Mouse (Mus musculus): ENCODE measurements at regions not wholly inside any gene's neighbourhood (a gene's known extent, or its start where the extent isn't known, plus 50 kb on each side); places are given as distances from the start of the nearest gene placed in this dataset.
A peak's percentile ranks its signal among the peaks of the same experiment; 100 is the strongest.
"Not testable (repeated sequence)": the region's sequence is repeated elsewhere in the genome, so short reads cannot be mapped to it uniquely, and the experiment has no call there.

GRCm38 (mm10) chr17:13552840-13553239 is 198.5 kb downstream of the Tcp10c start:
- peak; percentile 48 for DNase-seq

GRCm38 (mm10) chr17:13555311-13556059 is 201.1 kb downstream of the Tcp10c start:
- DNase-seq, result not testable (repeated sequence)

GRCm38 (mm10) chr17:13556060-13556660 is 201.8 kb downstream of the Tcp10c start:
- not testable (repeated sequence) for DNase-seq

- no peak for DNase-seq
Measured at GRCm38 (mm10) chr17:13558863-13559262, 201.5 kb upstream of the Afdn start.

- no peak for DNase-seq
Measured at GRCm38 (mm10) chr17:13561342-13561741, 199.0 kb upstream of the Afdn start.

GRCm38 (mm10) chr17:13562974-13563373 is 197.4 kb upstream of the Afdn start:
- DNase-seq, result no peak

- DNase-seq, result no peak
Measured at GRCm38 (mm10) chr17:13564800-13565199, 195.5 kb upstream of the Afdn start.

GRCm38 (mm10) chr17:13566680-13567079 is 193.7 kb upstream of the Afdn start:
- DNase-seq, result no peak

- DNase-seq, result no peak
Measured at GRCm38 (mm10) chr17:13567183-13567582, 193.2 kb upstream of the Afdn start.

GRCm38 (mm10) chr17:13570796-13571195 is 189.5 kb upstream of the Afdn start:
- no peak for DNase-seq

GRCm38 (mm10) chr17:13572204-13572833 is 188.0 kb upstream of the Afdn start:
- no peak for DNase-seq

- no peak for DNase-seq
Measured at GRCm38 (mm10) chr17:13573036-13573435, 187.3 kb upstream of the Afdn start.

- no peak for DNase-seq
Measured at GRCm38 (mm10) chr17:13574122-13574521, 186.2 kb upstream of the Afdn start.

- no peak for DNase-seq
Measured at GRCm38 (mm10) chr17:13574682-13575444, 185.5 kb upstream of the Afdn start.

GRCm38 (mm10) chr17:13577798-13578197 is 182.5 kb upstream of the Afdn start:
- DNase-seq, result no peak

GRCm38 (mm10) chr17:13581214-13581920 is 179.0 kb upstream of the Afdn start:
- no peak for DNase-seq

- peak; percentile 43 for DNase-seq
Measured at GRCm38 (mm10) chr17:13581995-13582588, 178.2 kb upstream of the Afdn start.

- no peak for DNase-seq
Measured at GRCm38 (mm10) chr17:13583475-13584233, 176.7 kb upstream of the Afdn start.

GRCm38 (mm10) chr17:13584394-13584793 is 175.9 kb upstream of the Afdn start:
- no peak for DNase-seq

GRCm38 (mm10) chr17:13590240-13590837 is 170.0 kb upstream of the Afdn start:
- DNase-seq, result not testable (repeated sequence)

All from liver (tissue).